Mouse (Mus musculus): ENCODE measurements around the gene Myct1. TPM values are rescaled to one million over a fixed set of nuclear protein-coding genes. Genes with fewer than 3 reads are reported as not detected.
A peak's percentile ranks its signal among the peaks of the same experiment; 100 is the strongest.

Gene Myct1
- polyA plus RNA-seq, 1 experiment from 2014 or later, result 4.9 TPM

DNA sequence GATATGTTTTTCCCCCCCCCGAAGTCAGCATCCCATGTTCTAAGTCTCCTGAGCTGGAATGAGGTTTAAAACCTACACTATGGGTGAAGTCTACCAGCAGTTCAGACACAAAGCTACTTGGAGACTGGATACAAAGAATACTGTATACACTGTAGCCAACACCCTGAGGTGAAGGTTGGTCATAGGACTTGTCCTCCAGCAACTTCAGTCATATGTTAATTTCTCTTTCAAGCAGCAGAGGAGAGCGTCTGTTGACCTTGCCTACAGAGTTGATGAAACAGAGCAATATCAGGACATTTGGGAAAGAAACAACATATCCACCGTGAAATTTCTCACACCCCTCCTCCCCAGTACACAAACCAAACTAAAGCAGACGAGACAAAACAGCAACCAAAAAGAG lies 33.0 kb upstream of the Myct1 start:
- no peaks in the 10 kb centered on the region for H3K36me3 ChIP-seq (ENCODE audit: control insufficient read depth, insufficient read depth, low read length)
- no peaks in the 10 kb centered on the region for H3K4me1 ChIP-seq (ENCODE audit: control insufficient read depth, insufficient read depth, low read length)
- H3K27me3 ChIP-seq (ENCODE audit: control insufficient read depth, insufficient read depth, low read length), result no peaks in the 10 kb centered on the region
- H3K9ac ChIP-seq (ENCODE audit: low read length), result no peak overlapping the region
- H3K4me2 ChIP-seq (ENCODE audit: low read depth, low read length), result no peak overlapping the region
- WGBS, result 75% methylated on average over 4 of the region's 4 CpGs
- H3K9me3 ChIP-seq (replicated peaks; ENCODE audit: control insufficient read depth, low read length), result no peaks in the 10 kb centered on the region
- no peak overlapping the region for H3K4me3 ChIP-seq (replicated peaks; ENCODE audit: low read length)
- no peak overlapping the region for H3K27ac ChIP-seq (ENCODE audit: low read length)
- no peak for ATAC-seq (ENCODE audit: insufficient read depth, low FRiP score)

DNA sequence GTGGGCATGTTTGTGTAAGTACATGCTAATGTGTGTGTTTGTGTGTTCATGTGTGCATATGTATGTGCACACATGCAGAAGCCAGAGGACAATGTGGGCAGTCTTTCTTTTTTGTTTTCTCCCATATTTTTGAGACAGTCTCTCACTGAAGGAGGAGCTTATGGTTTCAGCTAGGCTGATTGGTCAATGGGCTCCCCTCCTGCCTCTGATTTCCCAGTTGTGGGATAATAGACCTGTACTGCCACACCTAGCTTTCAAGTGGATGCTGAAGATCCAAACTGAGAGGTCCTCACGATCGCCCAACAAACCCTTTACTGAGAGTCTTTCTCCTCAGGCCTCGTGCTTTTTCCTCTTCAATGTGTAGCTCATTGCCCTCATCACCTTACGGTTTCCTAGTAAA lies 31.9 kb upstream of the Myct1 start:
- no peak overlapping the region for H3K4me2 ChIP-seq (ENCODE audit: low read depth, low read length)
- H3K9me3 ChIP-seq (replicated peaks; ENCODE audit: control insufficient read depth, low read length), result no peaks in the 10 kb centered on the region
- 79% methylated on average over 4 of the region's 4 CpGs for WGBS
- no peak overlapping the region for H3K9ac ChIP-seq (ENCODE audit: low read length)
- no peaks in the 10 kb centered on the region for H3K27me3 ChIP-seq (ENCODE audit: control insufficient read depth, insufficient read depth, low read length)
- no peak overlapping the region for H3K27ac ChIP-seq (ENCODE audit: low read length)
- no peaks in the 10 kb centered on the region for H3K4me1 ChIP-seq (ENCODE audit: control insufficient read depth, insufficient read depth, low read length)
- H3K4me3 ChIP-seq (replicated peaks; ENCODE audit: low read length), result no peak overlapping the region
- no peaks in the 10 kb centered on the region for H3K36me3 ChIP-seq (ENCODE audit: control insufficient read depth, insufficient read depth, low read length)
- no peak for ATAC-seq (ENCODE audit: insufficient read depth, low FRiP score)

DNA sequence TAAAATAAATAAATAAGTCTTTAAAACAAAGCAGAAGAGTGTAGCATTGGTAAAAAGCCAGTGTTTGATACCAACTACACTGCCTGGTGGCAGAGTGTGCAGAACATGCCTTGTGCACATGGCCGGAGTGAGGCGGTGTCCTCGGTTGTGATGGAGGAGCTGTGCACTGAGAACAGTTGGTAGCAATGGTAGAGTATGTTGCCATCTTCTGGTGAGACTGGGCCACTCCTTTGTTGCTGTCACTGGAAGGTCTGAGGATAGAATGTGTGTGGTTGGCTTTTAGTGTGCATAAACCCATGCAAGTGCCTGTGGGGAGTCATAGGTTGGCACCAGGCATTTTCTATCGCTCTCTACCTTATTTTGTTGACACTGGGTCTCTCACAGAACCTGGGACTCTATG lies 24.6 kb upstream of the Myct1 start:
- 84% methylated on average over 4 of the region's 4 CpGs for WGBS
- ATAC-seq (ENCODE audit: insufficient read depth, low FRiP score), result no peak

DNA sequence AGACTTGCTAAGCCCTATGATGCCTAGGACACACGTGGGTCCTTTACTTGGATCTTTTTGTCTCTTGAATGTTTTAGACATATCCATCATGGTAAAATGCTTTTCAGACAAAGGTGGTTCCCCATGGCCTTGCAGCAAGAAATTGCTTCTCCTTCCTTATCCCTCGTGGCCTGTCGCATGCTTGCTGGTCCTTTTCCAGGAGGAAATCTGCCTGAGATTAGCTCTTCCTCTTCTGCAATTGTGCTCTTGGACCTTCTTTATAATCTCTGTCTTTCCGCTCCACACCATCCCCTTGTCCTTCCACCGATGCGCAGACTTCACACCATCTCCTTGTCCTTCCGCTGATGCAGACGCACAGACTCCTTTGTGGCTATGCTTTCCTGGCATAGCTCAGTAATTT lies 23.5 kb upstream of the Myct1 start:
- ATAC-seq (ENCODE audit: insufficient read depth, low FRiP score), result no peak
- WGBS, result 86% methylated on average over 8 of the region's 8 CpGs

More for the DNA sequence above, 24.6 kb upstream of the Myct1 start:
- H3K36me3 ChIP-seq (ENCODE audit: control insufficient read depth, insufficient read depth, low read length), result no peaks in the 10 kb centered on the region
- no peak overlapping the region for H3K9ac ChIP-seq (ENCODE audit: low read length)
- H3K4me3 ChIP-seq (replicated peaks; ENCODE audit: low read length), result no peak overlapping the region
- H3K4me1 ChIP-seq (ENCODE audit: control insufficient read depth, insufficient read depth, low read length), result no peaks in the 10 kb centered on the region
- H3K27ac ChIP-seq (ENCODE audit: low read length), result no peak overlapping the region
- no peaks in the 10 kb centered on the region for H3K9me3 ChIP-seq (replicated peaks; ENCODE audit: control insufficient read depth, low read length)
- no peak overlapping the region for H3K4me2 ChIP-seq (ENCODE audit: low read depth, low read length)
- no peaks in the 10 kb centered on the region for H3K27me3 ChIP-seq (ENCODE audit: control insufficient read depth, insufficient read depth, low read length)

DNA sequence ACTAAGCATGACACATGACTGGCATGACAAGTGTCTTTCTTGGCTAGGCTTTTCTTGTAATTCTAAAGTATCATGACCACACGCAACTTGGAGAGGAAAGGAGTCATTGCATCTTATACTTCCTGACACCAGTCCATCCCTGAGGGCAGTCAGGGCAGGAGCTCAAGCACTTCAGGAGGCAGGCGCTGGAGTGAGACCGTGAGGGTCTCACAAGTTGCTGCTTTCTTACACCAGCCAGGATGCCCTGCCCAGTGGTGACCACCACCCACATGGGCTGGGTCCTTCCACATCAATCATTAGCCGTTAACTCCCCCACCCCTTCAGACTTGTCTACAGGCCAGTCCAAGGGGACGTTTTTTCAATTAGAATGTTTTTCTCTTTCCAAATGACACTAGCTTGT lies 22.2 kb upstream of the Myct1 start:
- H3K4me2 ChIP-seq (ENCODE audit: low read depth, low read length), result no peak overlapping the region
- WGBS, result 64% methylated on average over 5 of the region's 5 CpGs
- H3K27me3 ChIP-seq (ENCODE audit: control insufficient read depth, insufficient read depth, low read length), result no peaks in the 10 kb centered on the region
- no peak for ATAC-seq (ENCODE audit: insufficient read depth, low FRiP score)
- no peaks in the 10 kb centered on the region for H3K4me1 ChIP-seq (ENCODE audit: control insufficient read depth, insufficient read depth, low read length)
- H3K36me3 ChIP-seq (ENCODE audit: control insufficient read depth, insufficient read depth, low read length), result no peaks in the 10 kb centered on the region
- H3K9ac ChIP-seq (ENCODE audit: low read length), result no peak overlapping the region
- H3K4me3 ChIP-seq (replicated peaks; ENCODE audit: low read length), result no peak overlapping the region
- H3K27ac ChIP-seq (ENCODE audit: low read length), result no peak overlapping the region
- no peaks in the 10 kb centered on the region for H3K9me3 ChIP-seq (replicated peaks; ENCODE audit: control insufficient read depth, low read length)

More for the DNA sequence above, 23.5 kb upstream of the Myct1 start:
- Histone ChIP-seq H3K9me3 (replicated peaks; ENCODE audit: control insufficient read depth, low read length) (no peaks in the 10 kb centered on the region), H3K27me3 (ENCODE audit: control insufficient read depth, insufficient read depth, low read length) (no peaks in the 10 kb centered on the region), H3K4me1 (ENCODE audit: control insufficient read depth, insufficient read depth, low read length) (no peaks in the 10 kb centered on the region), H3K36me3 (ENCODE audit: control insufficient read depth, insufficient read depth, low read length) (no peaks in the 10 kb centered on the region), H3K27ac (ENCODE audit: low read length) (no peak overlapping the region), H3K9ac (ENCODE audit: low read length) (no peak overlapping the region), H3K4me2 (ENCODE audit: low read depth, low read length) (no peak overlapping the region), H3K4me3 (replicated peaks; ENCODE audit: low read length) (no peak overlapping the region)

DNA sequence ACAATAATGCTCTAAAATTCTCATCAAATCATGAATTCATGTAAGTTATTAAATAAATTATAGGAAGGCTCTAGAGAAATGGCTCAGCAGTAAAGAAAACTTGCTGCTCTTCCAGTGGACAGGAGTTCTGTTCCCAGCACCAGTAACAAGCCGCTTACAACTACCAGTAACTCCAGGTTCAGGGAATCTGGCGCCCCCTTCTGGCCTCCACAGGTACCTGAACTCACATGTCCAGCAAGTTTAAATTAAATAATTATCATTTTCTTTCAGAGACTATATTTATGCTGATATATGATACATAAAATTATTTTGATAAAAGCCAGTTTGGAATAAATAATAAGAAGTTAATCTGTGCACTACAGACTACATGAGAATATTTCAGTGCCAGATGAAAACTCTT lies 20.2 kb upstream of the Myct1 start:
- Histone ChIP-seq H3K4me1 (ENCODE audit: control insufficient read depth, insufficient read depth, low read length) (no peaks in the 10 kb centered on the region), H3K9me3 (replicated peaks; ENCODE audit: control insufficient read depth, low read length) (no peaks in the 10 kb centered on the region), H3K27me3 (ENCODE audit: control insufficient read depth, insufficient read depth, low read length) (no peaks in the 10 kb centered on the region), H3K4me2 (ENCODE audit: low read depth, low read length) (no peak overlapping the region), H3K36me3 (ENCODE audit: control insufficient read depth, insufficient read depth, low read length) (no peaks in the 10 kb centered on the region), H3K4me3 (replicated peaks; ENCODE audit: low read length) (no peak overlapping the region), H3K9ac (ENCODE audit: low read length) (no peak overlapping the region), H3K27ac (ENCODE audit: low read length) (no peak overlapping the region)
- 57% methylated on average over 2 of the region's 2 CpGs for WGBS
- ATAC-seq (ENCODE audit: insufficient read depth, low FRiP score), result no peak

DNA sequence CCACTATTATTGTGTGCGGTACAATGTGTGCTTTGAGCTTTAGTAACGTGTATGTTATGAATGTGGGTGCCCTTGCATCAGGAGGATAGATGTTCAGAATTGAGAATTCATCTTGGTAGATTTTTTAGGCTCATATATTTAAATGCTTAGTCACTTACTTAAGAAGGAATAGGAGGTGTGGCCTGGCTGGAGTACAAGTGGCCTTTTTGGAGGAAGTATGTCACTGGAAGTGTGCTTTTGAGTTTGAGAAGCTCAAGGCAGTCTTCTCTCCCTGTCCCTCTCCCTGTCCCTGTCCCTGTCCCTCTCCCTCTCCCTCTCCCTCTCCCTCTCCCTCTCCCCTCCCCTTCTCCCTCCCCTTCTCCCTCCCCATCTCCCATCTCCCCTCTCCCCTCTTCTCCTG lies 2.5 kb upstream of the Myct1 start:
- peak overlapping the region; percentile 46; the same call in 1 of the 2 replicates for H3K27ac ChIP-seq (ENCODE audit: low read length)
- no peak overlapping the region for H3K4me2 ChIP-seq (ENCODE audit: low read depth, low read length)
- H3K36me3 ChIP-seq (ENCODE audit: control insufficient read depth, insufficient read depth, low read length), result no peaks in the 10 kb centered on the region
- no peaks in the 10 kb centered on the region for H3K9me3 ChIP-seq (replicated peaks; ENCODE audit: control insufficient read depth, low read length)
- no peaks in the 10 kb centered on the region for H3K27me3 ChIP-seq (ENCODE audit: control insufficient read depth, insufficient read depth, low read length)
- H3K9ac ChIP-seq (ENCODE audit: low read length), result no peak overlapping the region
- ATAC-seq (ENCODE audit: insufficient read depth, low FRiP score), result no peak
- H3K4me3 ChIP-seq (replicated peaks; ENCODE audit: low read length), result no peak overlapping the region
- H3K4me1 ChIP-seq (ENCODE audit: control insufficient read depth, insufficient read depth, low read length), result no peaks in the 10 kb centered on the region
- WGBS, result 75% methylated on average over 2 of the region's 2 CpGs

DNA sequence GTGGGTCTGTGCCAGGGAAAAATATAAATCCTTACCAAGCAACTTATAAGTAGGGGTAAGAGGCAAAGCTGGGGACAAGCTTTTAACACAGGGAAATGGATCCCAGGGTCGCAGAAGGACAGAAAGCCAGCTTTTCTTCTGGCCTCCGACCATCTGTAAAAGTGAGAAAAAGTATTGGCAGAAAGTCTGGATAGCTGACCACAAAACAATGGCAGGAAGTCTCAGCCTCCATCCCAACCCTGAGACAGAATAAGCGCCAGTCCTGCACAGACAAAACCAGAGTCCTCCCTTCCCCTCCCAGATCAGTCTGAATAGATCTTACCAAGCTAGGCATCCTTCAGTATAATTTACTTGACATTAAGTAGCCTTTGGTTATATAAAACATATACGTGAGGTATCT lies 1.6 kb upstream of the Myct1 start:
- H3K27ac ChIP-seq (ENCODE audit: low read length), result no peak overlapping the region
- H3K4me3 ChIP-seq (replicated peaks; ENCODE audit: low read length), result no peak overlapping the region
- no peak for ATAC-seq (ENCODE audit: insufficient read depth, low FRiP score)
- H3K4me2 ChIP-seq (ENCODE audit: low read depth, low read length), result no peak overlapping the region
- no peak overlapping the region for H3K9ac ChIP-seq (ENCODE audit: low read length)
- no peaks in the 10 kb centered on the region for H3K9me3 ChIP-seq (replicated peaks; ENCODE audit: control insufficient read depth, low read length)
- H3K4me1 ChIP-seq (ENCODE audit: control insufficient read depth, insufficient read depth, low read length), result no peaks in the 10 kb centered on the region
- H3K27me3 ChIP-seq (ENCODE audit: control insufficient read depth, insufficient read depth, low read length), result no peaks in the 10 kb centered on the region
- H3K36me3 ChIP-seq (ENCODE audit: control insufficient read depth, insufficient read depth, low read length), result no peaks in the 10 kb centered on the region
- 74% methylated on average over 4 of the region's 4 CpGs for WGBS

DNA sequence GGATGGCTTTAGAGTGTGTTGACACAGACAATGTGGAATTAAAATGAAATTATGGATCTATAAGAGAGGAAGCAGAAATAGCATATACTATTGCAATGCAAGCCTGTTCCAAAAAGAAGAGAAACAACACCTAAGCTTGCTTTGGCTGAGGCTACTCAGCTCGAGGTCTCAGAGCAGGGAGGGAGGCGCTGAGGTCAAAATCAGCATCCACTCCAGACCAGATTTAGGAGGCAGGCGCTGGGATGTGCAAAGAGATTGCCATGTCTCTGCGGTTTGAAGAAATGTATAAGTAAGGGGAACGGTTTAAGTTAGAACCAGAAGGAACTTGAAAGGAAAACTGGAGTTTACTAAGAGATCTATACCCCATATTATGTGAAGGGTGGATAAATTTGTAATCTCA lies 882 bp downstream of the Myct1 start:
- Histone ChIP-seq H3K36me3 (ENCODE audit: control insufficient read depth, insufficient read depth, low read length) (no peaks in the 10 kb centered on the region), H3K27me3 (ENCODE audit: control insufficient read depth, insufficient read depth, low read length) (no peaks in the 10 kb centered on the region), H3K9me3 (replicated peaks; ENCODE audit: control insufficient read depth, low read length) (no peaks in the 10 kb centered on the region), H3K4me3 (replicated peaks; ENCODE audit: low read length) (peak overlapping the region; percentile 4), H3K27ac (ENCODE audit: low read length) (no peak overlapping the region), H3K4me2 (ENCODE audit: low read depth, low read length) (no peak overlapping the region), H3K9ac (ENCODE audit: low read length) (no peak overlapping the region), H3K4me1 (ENCODE audit: control insufficient read depth, insufficient read depth, low read length) (no peaks in the 10 kb centered on the region)
- ATAC-seq (ENCODE audit: insufficient read depth, low FRiP score), result no peak
- WGBS, result 55% methylated on average over 5 of the region's 5 CpGs

DNA sequence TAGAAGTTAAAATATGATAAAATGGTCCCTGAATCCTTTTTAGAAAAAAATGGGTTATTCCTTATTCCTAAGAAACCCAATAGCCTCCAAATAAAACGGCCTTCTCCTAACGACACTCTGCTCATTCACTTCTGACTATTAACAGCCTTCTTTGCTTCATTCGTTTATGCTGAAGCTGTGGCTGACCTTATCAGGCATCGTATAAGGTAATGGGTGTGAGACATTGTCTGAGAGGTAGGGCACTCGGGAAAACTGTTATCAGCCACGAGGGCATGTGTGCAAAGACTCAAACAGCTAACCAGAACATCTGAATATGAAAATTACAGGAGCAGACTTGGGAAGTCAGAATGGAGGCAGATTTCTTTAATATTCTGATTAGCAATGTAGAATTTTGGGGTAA lies 3.0 kb downstream of the Myct1 start:
- H3K4me3 ChIP-seq (replicated peaks; ENCODE audit: low read length), result no peak overlapping the region
- no peaks in the 10 kb centered on the region for H3K27me3 ChIP-seq (ENCODE audit: control insufficient read depth, insufficient read depth, low read length)
- WGBS, result 42% methylated on average over 6 of the region's 6 CpGs
- ATAC-seq (ENCODE audit: insufficient read depth, low FRiP score), result no peak
- H3K4me1 ChIP-seq (ENCODE audit: control insufficient read depth, insufficient read depth, low read length), result no peaks in the 10 kb centered on the region
- no peaks in the 10 kb centered on the region for H3K9me3 ChIP-seq (replicated peaks; ENCODE audit: control insufficient read depth, low read length)
- H3K27ac ChIP-seq (ENCODE audit: low read length), result no peak overlapping the region
- no peak overlapping the region for H3K4me2 ChIP-seq (ENCODE audit: low read depth, low read length)
- H3K9ac ChIP-seq (ENCODE audit: low read length), result no peak overlapping the region
- no peaks in the 10 kb centered on the region for H3K36me3 ChIP-seq (ENCODE audit: control insufficient read depth, insufficient read depth, low read length)
